8 mouse cellular contexts compared by ENCODE assay signal in the genomic region with DNA sequence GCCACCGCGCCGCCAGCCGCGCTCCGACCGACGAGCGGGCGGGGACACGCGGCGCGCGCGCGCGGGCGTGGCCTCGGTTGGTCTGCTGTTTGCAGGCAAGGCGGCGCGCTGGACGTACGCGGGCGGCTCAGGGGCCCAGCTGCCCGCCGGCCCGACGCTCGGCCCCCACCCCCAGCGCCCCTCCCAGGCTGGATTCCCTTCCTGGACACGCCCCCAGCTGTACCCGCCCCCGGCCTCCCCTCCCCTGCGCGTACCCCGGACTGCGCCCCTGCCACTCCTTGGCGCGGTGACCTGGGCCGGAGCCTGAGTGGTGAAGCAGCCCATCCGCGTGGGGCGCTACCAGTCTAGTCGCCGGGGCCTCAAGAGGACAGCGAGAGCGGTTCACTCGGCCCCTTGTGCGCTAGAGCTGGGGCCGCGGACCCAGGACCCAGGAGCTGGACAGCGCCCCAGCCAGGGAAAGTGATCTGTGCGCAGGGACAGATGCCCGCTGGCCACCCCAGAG. TPM values are rescaled to one million over a fixed set of nuclear protein-coding genes. Genes with fewer than 3 reads are reported as not detected.
DNase-seq lines count a peak whose midpoint lies in the region; ATAC-seq and TF ChIP-seq lines count a peak whose summit lies in the region.

Gene Ctbp1 (minus strand): TSS at position 42 of the 502 bp plus-strand sequence.

- peak; percentile 82 for DNase-seq in G1E (ENCODE audit: low spot score)
- peak; percentile 92 to 96 for DNase-seq in cerebellum, adult 18-20 months
- DNase-seq in forebrain, postnatal 0 days, result peak; percentile 95
- peak; percentile 92 for DNase-seq in heart, postnatal 4 days
- DNase-seq in layer of hippocampus, adult 8-10 months (ENCODE audit: low spot score in 2 of 2), result peak; percentile 83 to 88
- peak; percentile 89 for DNase-seq in ovary, adult 18-20 months (ENCODE audit: low spot score)
- DNase-seq in thymus, postnatal 0 days (ENCODE audit: low spot score), result peak; percentile 92

- peak; percentile 38 for ATAC-seq in G1E (ENCODE audit: extremely low read depth, insufficient number of reproducible peaks, low FRiP score, poor library complexity, severe bottlenecking)
- ATAC-seq in forebrain, postnatal 0 days, result peak; percentile 90
- peak; percentile 92 for ATAC-seq in lung, embryonic 15.5 days (ENCODE audit: borderline replicate concordance, extremely low read depth, low FRiP score, low TSS enrichment)

- peaks cover 37% of the 10 kb centered on the region for H3K36me3 ChIP-seq in G1E (replicated peaks)
- H3K36me3 ChIP-seq in forebrain, postnatal 0 days (ENCODE audit: insufficient read depth), result peaks cover 7% of the 10 kb centered on the region; the same call in 1 of the 2 replicates
- 0 out of 2 replicates have a peak, but pooled peaks cover 9% of the 10 kb centered on the region for H3K36me3 ChIP-seq in lung, embryonic 15.5 days

- peak within 1 kb of the TSS; percentile 74 for H3K4me2 ChIP-seq in forebrain, postnatal 0 days (ENCODE audit: low read depth)
- H3K4me2 ChIP-seq in lung, embryonic 15.5 days, result peak within 1 kb of the TSS; percentile 80

- peak within 1 kb of the TSS; percentile 89 for H3K4me3 ChIP-seq in G1E (ENCODE audit: low read depth, low read length)
- peak within 1 kb of the TSS; percentile 90 for H3K4me3 ChIP-seq in forebrain, postnatal 0 days (ENCODE audit: low read depth, low read length)
- H3K4me3 ChIP-seq in lung, embryonic 15.5 days, result peak within 1 kb of the TSS; percentile 91

- TF ChIP-seq CTCF in G1E (IDR thresholded peaks at IDR 0.05; ENCODE audit: low read depth, low read length), result no peak
- TF ChIP-seq CTCF in forebrain, postnatal 0 days (IDR thresholded peaks at IDR 0.05; ENCODE audit: low read depth), result peak; percentile 66

- H3K27me3 ChIP-seq in G1E (ENCODE audit: insufficient read depth, low read length), result no peaks in the 10 kb centered on the region; the same call in 1 of the 2 replicates
- no peaks in the 10 kb centered on the region for H3K27me3 ChIP-seq in forebrain, postnatal 0 days (ENCODE audit: insufficient read depth, low read length)
- no peaks in the 10 kb centered on the region for H3K27me3 ChIP-seq in lung, embryonic 15.5 days

- under 1% methylated on average over 52 of the region's 57 CpGs for WGBS in forebrain, postnatal 0 days
- under 1% methylated on average over 57 of the region's 57 CpGs for WGBS in lung, embryonic 15.5 days

- H3K9me3 ChIP-seq in G1E (replicated peaks), result no peaks in the 10 kb centered on the region
- H3K9me3 ChIP-seq in forebrain, postnatal 0 days (ENCODE audit: low read length), result no peaks in the 10 kb centered on the region
- no peaks in the 10 kb centered on the region for H3K9me3 ChIP-seq in lung, embryonic 15.5 days

- H3K9ac ChIP-seq in forebrain, postnatal 0 days, result peak within 1 kb of the TSS; percentile 97
- H3K9ac ChIP-seq in lung, embryonic 15.5 days, result peak within 1 kb of the TSS; percentile 96

- peaks cover 51% of the 10 kb centered on the region for H3K4me1 ChIP-seq in G1E (ENCODE audit: insufficient read depth, low read depth, low read length)
- H3K4me1 ChIP-seq in forebrain, postnatal 0 days (ENCODE audit: insufficient read depth), result peaks cover 16% of the 10 kb centered on the region
- H3K4me1 ChIP-seq in lung, embryonic 15.5 days, result peaks cover 31% of the 10 kb centered on the region

- H3K27ac ChIP-seq in forebrain, postnatal 0 days (ENCODE audit: low read depth, low read length), result peak within 1 kb of the TSS; percentile 100
- H3K27ac ChIP-seq in lung, embryonic 15.5 days, result peak within 1 kb of the TSS; percentile 99

RNA-seq across cellular contexts. Expression of gene Ctbp1, which starts in this region (rescaled TPM):
- total RNA-seq in G1E (2014; fragmentation: Nextera tagmentation) (126 and 164 TPM in 2 replicates), G1E (2017) (144 and 146 TPM in 2 replicates)
- 256 and 297 TPM in 2 replicates for polyA plus RNA-seq in G1E (2012)
- 417 and 478 TPM in 2 replicates for total RNA-seq in forebrain, postnatal 0 days (2014; rRNA removed)
- polyA plus RNA-seq in forebrain, postnatal 0 days (2015; fragmentation: Nextera tagmentation; extraction: Ambion mirVana), result 350 and 388 TPM in 2 replicates
- total RNA-seq in heart, postnatal 4 days (2021), result 100 to 1,000 TPM; 264 to 274 TPM
- 100 to 1,000 TPM; 255 to 270 (median 268) TPM for total RNA-seq in layer of hippocampus, adult 8-10 months (2022)
- 351 and 372 TPM in 2 replicates for polyA plus RNA-seq in lung, embryonic 15.5 days (2015; fragmentation: Nextera tagmentation; extraction: Ambion mirVana)
- polyA plus RNA-seq in thymus, postnatal 0 days (2015; fragmentation: Nextera tagmentation; extraction: Ambion mirVana), result 269 and 297 TPM in 2 replicates

Comparison
In these comparisons a context has a peak if more than half of its experiments do, and no peak if none do; other contexts are left out.
1. Peak in every context shown above with its lines: DNase-seq, ATAC-seq, H3K4me3 ChIP-seq and H3K27ac ChIP-seq.
2. ATAC-seq: peak in every context shown above with its lines; median percentile 92 in lung, embryonic 15.5 days; 90 in forebrain, postnatal 0 days; 38 in G1E.